Mouse (Mus musculus) midbrain, embryonic 12.5 days (tissue): ENCODE measurements around the gene Mtmr12. TPM values are rescaled to one million over a fixed set of nuclear protein-coding genes. Genes with fewer than 3 reads are reported as not detected.

Experiments used
- ATAC-seq: fragments of 200-750 bp; cut with Nextera tagmentation; 2 replicates; pipeline ENCODE4 v1.8.0; 2017; ENCODE audit warnings: low read depth, moderate TSS enrichment, moderate library complexity; ENCODE audit not compliant: low FRiP score
- H3K27ac ChIP-seq: fragments of 300-500 bp; sonication (generic); replicated peaks from 2 replicates; pipeline ENCODE4 v1.5.1; 2016; ENCODE audit warnings: mild to moderate bottlenecking
- H3K27me3 ChIP-seq: fragments of 300-500 bp; sonication (generic); 2 replicates; pipeline ENCODE4 v1.6.1; 2016; ENCODE audit warnings: mild to moderate bottlenecking
- H3K36me3 ChIP-seq: fragments of 300-500 bp; sonication (generic); 2 replicates; pipeline ENCODE4 v1.6.1; 2016
- H3K4me1 ChIP-seq: fragments of 300-500 bp; sonication (generic); 2 replicates; pipeline ENCODE4 v1.6.1; 2016
- H3K4me2 ChIP-seq: fragments of 300-500 bp; sonication (generic); replicated peaks from 2 replicates; pipeline ENCODE4 v1.6.1; 2016; ENCODE audit warnings: mild to moderate bottlenecking, moderate library complexity
- H3K4me3 ChIP-seq: fragments of 300-500 bp; sonication (generic); 2 replicates; pipeline ENCODE4 v1.5.1; 2016; ENCODE audit warnings: mild to moderate bottlenecking
- H3K9ac ChIP-seq: fragments of 300-500 bp; sonication (generic); replicated peaks from 2 replicates; pipeline ENCODE4 v1.6.1; 2016; ENCODE audit warnings: mild to moderate bottlenecking, moderate library complexity
- H3K9me3 ChIP-seq: fragments of 300-500 bp; sonication (generic); 2 replicates; pipeline ENCODE4 v1.6.1; 2016; ENCODE audit warnings: mild to moderate bottlenecking
- WGBS: fragments of 180-500 bp; shearing (Covaris S2); methylation state at CpG from one replicate; pipeline ENCODE4 v1.1.7; 2016; 5-methylcytosine and 5-hydroxymethylcytosine counted together
- polyA plus RNA-seq: library from polyadenylated mRNA; unstranded; fragments of >200 nt; fragmentation: Nextera tagmentation; extraction: Ambion mirVana; gene quantifications from 2 replicates; pipeline ENCODE4 v1.2.1, GENCODE M21; 2016

Gene Mtmr12
- polyA plus RNA-seq, 1 experiment from 2014 or later, result 18.3 TPM

DNA sequence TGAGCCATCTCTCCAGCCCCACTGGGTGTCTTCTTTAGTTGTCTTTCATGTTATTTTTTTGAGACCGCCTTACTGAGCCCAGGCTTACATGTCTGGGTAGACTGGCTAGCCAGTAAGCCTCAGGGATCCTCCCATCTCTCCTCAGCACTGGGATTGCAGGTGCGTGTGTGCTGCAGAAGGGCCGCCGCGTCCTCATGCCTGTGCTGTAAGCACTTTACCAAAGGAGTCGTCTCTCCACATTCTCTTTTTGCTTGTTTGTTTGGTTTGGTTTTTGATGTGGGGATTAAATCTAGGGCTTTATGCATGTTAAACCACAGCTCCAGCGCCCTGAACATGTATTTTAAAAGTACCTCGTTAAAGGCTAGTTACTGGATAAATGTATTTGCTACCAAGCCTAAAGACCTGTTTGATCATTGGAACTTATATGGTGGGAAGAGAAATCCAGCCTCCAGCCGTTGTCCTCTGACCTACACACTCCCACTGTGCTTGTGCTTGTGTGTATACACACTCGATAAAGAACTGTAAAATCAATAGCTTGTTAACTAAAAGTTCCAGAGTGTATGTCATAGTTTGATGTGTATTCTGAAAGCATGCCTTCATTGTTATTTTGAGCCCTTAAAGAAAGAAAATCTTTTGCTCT is 24.9 kb downstream of the Mtmr12 start:
- no peaks in the 10 kb centered on the region for H3K9me3 ChIP-seq
- no peak overlapping the region for H3K4me3 ChIP-seq
- 73% methylated on average over 10 of the region's 10 CpGs for whole genome bisulfite sequencing
- no peak for ATAC-seq
- no peak overlapping the region for H3K9ac ChIP-seq
- peaks cover 30% of the 10 kb centered on the region for H3K36me3 ChIP-seq
- no peak overlapping the region for H3K27ac ChIP-seq
- no peaks in the 10 kb centered on the region for H3K27me3 ChIP-seq
- H3K4me1 ChIP-seq, result no peaks in the 10 kb centered on the region; the same call in 1 of the 2 replicates
- H3K4me2 ChIP-seq, result no peak overlapping the region

DNA sequence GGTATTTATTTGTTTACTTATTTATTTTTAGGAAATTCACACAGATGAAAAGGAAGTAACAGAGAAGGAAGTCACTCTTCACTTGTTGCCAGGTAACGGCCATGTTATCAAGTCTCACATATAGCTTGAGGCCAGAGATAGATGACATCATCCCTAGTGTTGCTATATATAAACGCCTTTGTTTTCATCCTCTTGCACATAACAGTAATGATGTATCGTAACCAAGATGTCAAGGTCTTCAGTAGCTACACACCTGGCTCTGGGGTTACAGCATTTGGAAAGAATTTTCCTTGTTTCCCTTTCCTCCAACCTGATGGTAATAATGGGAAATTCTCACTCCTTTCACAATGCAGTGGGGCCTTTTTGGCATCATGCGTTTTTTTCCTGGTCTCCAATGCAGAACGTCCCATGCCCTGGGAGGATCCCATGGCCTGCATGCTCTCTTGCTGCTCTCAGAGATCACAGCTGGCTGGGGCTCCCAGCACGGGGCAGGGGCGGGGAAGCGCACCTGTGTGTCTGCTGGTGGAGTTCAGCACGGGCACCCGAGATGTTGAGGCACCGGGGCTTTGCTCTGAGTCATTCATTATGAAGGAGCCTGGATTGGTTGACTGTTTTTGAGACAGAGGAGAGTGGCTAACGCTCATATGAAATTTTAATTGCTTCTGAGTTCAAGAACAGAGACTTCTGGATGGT is 25.6 kb downstream of the Mtmr12 start:
- Histone ChIP-seq H3K27ac (no peak overlapping the region), H3K9ac (no peak overlapping the region), H3K4me2 (no peak overlapping the region), H3K4me3 (no peak overlapping the region), H3K36me3 (peaks cover 33% of the 10 kb centered on the region), H3K4me1 (no peaks in the 10 kb centered on the region; the same call in 1 of the 2 replicates), H3K27me3 (no peaks in the 10 kb centered on the region), H3K9me3 (no peaks in the 10 kb centered on the region)
- no peak for ATAC-seq
- 66% methylated on average over 12 of the region's 12 CpGs for WGBS

DNA sequence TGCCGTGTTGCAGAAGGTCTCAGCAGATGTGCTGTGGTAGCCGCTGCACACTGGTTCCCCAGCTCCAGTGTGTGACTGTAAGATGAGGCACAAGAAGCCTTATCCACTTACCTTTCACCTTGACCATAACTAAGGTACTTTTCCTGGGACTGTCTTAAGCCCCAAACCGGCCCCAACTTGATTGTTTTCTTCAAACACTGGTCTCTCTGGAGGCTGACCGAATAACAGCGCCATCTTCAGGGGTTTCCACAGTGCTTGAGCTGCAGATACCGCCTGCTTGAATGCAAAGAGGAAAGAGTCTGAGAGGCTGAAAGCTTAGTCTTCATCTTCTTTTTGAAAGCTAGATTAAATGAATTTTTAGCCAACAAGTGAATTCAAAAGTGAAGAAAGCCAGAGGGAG is 26.6 kb downstream of the Mtmr12 start:
- no peak overlapping the region for H3K9ac ChIP-seq
- no peak overlapping the region for H3K4me3 ChIP-seq
- H3K9me3 ChIP-seq, result no peaks in the 10 kb centered on the region
- H3K27me3 ChIP-seq, result no peaks in the 10 kb centered on the region
- no peaks in the 10 kb centered on the region; the same call in 1 of the 2 replicates for H3K4me1 ChIP-seq
- 80% methylated on average over 6 of the region's 6 CpGs for WGBS
- peaks cover 40% of the 10 kb centered on the region for H3K36me3 ChIP-seq
- no peak overlapping the region for H3K27ac ChIP-seq
- ATAC-seq, result no peak
- H3K4me2 ChIP-seq, result no peak overlapping the region

DNA sequence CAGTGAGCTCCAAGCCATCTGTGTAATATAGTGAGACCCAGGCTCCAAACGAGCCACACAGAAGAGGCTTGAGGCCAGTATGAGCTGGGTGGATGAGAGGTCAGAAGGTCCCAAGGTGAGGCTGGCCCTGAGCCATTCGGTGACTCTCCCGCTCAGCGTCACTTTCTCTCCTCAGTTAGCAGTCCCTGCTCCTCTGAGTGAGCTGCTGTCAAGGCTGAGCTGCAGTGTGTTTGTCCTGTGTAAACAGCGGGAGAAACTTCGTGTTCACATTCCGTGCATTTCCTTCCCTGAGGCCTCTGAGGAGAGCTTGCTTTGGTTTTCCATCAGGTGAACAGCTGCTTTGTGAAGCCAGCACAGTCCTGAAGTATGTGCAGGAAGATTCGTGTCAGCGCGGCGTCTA is 27.6 kb downstream of the Mtmr12 start:
- ATAC-seq, result no peak
- WGBS, result 81% methylated on average over 11 of the region's 11 CpGs
- Histone ChIP-seq H3K9ac (no peak overlapping the region), H3K27ac (no peak overlapping the region), H3K4me1 (no peaks in the 10 kb centered on the region; the same call in 1 of the 2 replicates), H3K9me3 (no peaks in the 10 kb centered on the region), H3K4me2 (no peak overlapping the region), H3K27me3 (no peaks in the 10 kb centered on the region), H3K4me3 (no peak overlapping the region), H3K36me3 (peaks cover 50% of the 10 kb centered on the region)

DNA sequence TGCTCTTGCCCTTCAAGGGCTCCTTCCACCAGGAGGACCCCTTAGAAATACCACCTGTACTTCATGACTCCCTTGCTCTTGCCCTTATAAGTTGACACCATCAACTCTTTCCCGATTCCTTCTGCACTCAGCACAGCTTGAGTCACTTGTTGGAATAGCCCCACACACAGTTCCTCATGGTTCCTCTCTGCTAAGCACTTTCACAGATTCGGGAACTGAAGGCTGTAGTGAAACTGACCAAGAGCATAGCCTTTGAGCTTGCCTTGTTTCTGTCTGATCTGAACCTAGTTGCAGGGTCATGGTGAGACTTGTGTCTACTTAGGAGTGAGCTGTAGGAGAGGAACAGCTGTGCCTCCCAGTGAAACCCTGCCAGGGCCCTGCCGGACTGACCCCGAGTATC is 28.2 kb downstream of the Mtmr12 start:
- Histone ChIP-seq H3K27ac (no peak overlapping the region), H3K4me1 (no peaks in the 10 kb centered on the region; the same call in 1 of the 2 replicates), H3K4me2 (no peak overlapping the region), H3K9me3 (no peaks in the 10 kb centered on the region), H3K36me3 (peaks cover 56% of the 10 kb centered on the region), H3K27me3 (no peaks in the 10 kb centered on the region), H3K4me3 (no peak overlapping the region), H3K9ac (no peak overlapping the region)
- 95% methylated on average over 4 of the region's 4 CpGs for WGBS
- no peak for ATAC-seq

DNA sequence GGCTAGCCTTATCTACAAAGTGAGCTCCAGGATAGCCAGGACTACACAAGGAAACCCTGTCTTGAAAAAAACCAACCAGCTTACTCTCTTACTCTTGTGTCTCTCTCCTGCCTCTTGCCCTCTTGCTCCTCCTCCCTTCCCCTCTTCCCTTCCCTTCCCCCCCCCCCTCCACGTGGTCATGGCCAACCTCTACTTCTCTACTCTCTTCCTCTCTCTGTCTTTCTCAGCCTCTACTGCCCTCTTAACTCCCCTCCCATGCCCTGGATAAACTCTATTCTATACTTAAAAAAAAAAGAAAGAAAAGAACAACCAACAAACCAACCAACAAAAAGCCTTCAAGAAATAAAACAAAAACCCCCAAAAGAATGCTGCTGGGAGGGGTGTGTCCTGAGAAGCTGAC is 30.7 kb downstream of the Mtmr12 start:
- Histone ChIP-seq H3K4me3 (no peak overlapping the region), H3K27me3 (no peaks in the 10 kb centered on the region), H3K27ac (no peak overlapping the region), H3K4me1 (no peaks in the 10 kb centered on the region; the same call in 1 of the 2 replicates), H3K36me3 (peaks cover 76% of the 10 kb centered on the region), H3K9ac (no peak overlapping the region), H3K4me2 (no peak overlapping the region), H3K9me3 (no peaks in the 10 kb centered on the region)
- 50% methylated on average over 1 of the region's 1 CpGs for WGBS
- ATAC-seq, result no peak

DNA sequence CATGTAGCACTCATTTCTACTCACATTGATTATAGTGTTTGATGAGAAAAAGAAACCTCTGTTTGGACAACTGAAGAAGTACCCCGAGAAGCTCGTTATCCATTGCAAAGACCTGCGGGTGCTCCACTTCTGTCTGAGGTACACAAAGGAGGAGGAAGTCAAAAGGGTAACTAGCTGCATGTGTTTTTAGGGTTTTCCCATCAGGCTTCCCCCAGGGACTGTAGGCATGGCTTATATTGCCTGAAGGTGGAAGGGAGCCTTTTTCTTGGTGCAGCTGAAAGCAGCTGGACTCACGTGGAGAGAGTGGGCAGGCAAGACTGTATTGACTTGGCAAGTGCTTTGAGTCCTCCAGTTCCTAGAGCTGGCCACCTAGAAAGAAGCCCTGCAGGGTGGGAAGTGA is 31.2 kb downstream of the Mtmr12 start:
- H3K4me3 ChIP-seq, result no peak overlapping the region
- H3K27me3 ChIP-seq, result no peaks in the 10 kb centered on the region
- H3K9ac ChIP-seq, result no peak overlapping the region
- no peaks in the 10 kb centered on the region for H3K9me3 ChIP-seq
- ATAC-seq, result no peak
- H3K4me2 ChIP-seq, result no peak overlapping the region
- H3K4me1 ChIP-seq, result no peaks in the 10 kb centered on the region
- peaks cover 76% of the 10 kb centered on the region for H3K36me3 ChIP-seq
- H3K27ac ChIP-seq, result no peak overlapping the region
- WGBS, result 82% methylated on average over 4 of the region's 4 CpGs

DNA sequence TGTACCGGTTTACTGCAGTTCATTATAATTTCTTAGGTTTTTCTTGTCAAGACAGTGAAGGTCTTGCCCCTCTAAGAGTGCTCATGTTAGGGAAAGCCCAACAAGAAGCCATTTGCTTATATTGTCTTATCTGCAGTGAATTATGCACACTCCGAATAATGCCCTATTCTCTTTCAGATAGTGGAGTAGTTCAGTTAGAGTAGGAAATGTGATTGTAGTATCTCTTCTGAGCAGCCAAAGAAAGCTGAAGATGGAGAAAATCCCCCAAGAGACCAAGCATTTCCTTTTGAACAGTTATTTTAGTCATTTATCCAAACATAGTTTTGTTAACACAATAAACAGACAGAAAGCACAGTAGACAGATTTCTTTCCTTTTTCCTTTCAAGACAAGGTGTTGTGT is 32.1 kb downstream of the Mtmr12 start:
- Histone ChIP-seq H3K36me3 (peaks cover 70% of the 10 kb centered on the region), H3K4me2 (no peak overlapping the region)

DNA sequence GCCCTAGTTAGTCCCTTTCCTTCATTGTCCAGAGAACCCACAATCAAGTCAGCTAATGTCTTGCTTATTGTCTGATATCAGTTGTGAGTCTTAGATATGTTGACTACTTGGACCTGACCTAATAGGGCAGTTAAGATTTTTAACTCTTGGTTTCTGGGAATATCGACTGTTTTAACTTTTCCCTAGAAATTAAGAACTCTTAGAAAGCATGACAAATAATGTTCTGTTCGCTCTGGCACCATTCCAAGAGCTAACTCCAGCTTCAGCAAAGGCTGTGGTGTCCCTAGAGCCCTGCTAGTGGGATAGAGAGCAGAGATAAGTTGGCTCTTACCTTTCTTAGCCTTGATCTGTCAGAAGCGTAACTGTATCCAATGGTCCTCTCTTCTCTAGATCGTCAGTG is 32.7 kb downstream of the Mtmr12 start:
- Histone ChIP-seq H3K4me3 (no peak overlapping the region), H3K27ac (no peak overlapping the region), H3K36me3 (peaks cover 64% of the 10 kb centered on the region), H3K4me2 (no peak overlapping the region), H3K27me3 (no peaks in the 10 kb centered on the region), H3K9me3 (no peaks in the 10 kb centered on the region), H3K9ac (no peak overlapping the region), H3K4me1 (no peaks in the 10 kb centered on the region)
- 88% methylated on average over 4 of the region's 4 CpGs for WGBS
- ATAC-seq, result no peak

More for the DNA sequence above, 32.1 kb downstream of the Mtmr12 start:
- no peaks in the 10 kb centered on the region for H3K4me1 ChIP-seq
- H3K4me3 ChIP-seq, result no peak overlapping the region
- H3K9me3 ChIP-seq, result no peaks in the 10 kb centered on the region
- 88% methylated on average over 2 of the region's 2 CpGs for WGBS
- H3K27me3 ChIP-seq, result no peaks in the 10 kb centered on the region
- H3K9ac ChIP-seq, result no peak overlapping the region
- no peak overlapping the region for H3K27ac ChIP-seq
- no peak for ATAC-seq

DNA sequence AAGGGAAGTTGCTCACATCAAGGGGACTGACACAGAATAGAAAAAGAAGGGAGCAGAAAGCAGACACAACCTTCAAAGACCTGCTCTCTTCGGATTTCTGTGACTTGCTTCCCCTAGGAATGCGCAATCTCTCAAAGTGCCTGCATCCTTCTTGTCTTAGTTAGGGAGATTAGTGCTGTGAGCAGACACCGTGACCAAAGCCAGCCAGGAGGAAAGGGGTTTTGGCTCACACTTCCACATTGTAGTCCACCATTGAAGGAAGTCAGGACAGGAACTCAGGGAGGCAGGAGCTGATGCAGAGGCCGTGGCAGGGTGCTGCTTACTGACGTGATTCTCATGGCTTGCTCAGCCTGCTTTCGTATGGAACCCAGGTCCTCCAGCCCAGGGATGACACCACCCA is 33.5 kb downstream of the Mtmr12 start:
- no peak for ATAC-seq
- no peak overlapping the region for H3K4me3 ChIP-seq
- H3K27ac ChIP-seq, result no peak overlapping the region
- 72% methylated on average over 6 of the region's 6 CpGs for WGBS
- H3K4me2 ChIP-seq, result no peak overlapping the region
- no peaks in the 10 kb centered on the region for H3K27me3 ChIP-seq
- no peak overlapping the region for H3K9ac ChIP-seq
- H3K4me1 ChIP-seq, result no peaks in the 10 kb centered on the region
- H3K36me3 ChIP-seq, result peaks cover 56% of the 10 kb centered on the region
- H3K9me3 ChIP-seq, result no peaks in the 10 kb centered on the region

DNA sequence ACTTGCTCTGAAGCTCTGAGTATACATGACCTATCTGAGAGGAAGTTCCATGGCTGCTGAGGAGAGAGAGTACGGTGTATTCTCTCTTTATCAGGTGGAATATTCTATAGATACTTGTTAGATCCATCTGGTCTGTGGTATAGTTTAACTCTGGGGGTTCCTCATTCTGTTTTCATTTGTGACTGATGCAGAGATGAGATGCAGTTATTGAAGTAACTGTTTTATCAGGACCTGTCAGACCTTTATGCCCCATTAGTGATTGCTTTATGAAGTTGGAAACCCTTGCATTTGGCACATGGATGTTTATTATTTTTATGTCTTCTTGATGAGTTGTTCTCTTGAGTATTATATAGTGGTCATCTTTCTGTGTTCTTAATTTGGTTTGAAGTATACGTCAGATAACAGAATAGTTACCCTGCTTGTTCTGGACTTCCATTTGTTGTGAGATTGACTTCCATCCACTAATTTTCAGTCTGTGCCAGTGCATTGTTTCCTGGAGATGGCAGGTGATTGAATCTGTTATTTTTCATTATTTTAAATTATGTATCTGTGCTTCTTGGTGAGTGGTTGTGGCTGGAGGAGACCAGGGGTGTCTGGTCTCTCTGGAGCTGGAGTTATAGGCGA is 36.0 kb downstream of the Mtmr12 start:
- Histone ChIP-seq H3K27me3 (no peaks in the 10 kb centered on the region), H3K9ac (no peak overlapping the region), H3K9me3 (no peaks in the 10 kb centered on the region), H3K27ac (no peak overlapping the region), H3K4me2 (no peak overlapping the region), H3K4me1 (no peaks in the 10 kb centered on the region), H3K4me3 (no peak overlapping the region), H3K36me3 (peaks cover 54% of the 10 kb centered on the region)
- 96% methylated on average over 3 of the region's 3 CpGs for WGBS
- no peak for ATAC-seq

DNA sequence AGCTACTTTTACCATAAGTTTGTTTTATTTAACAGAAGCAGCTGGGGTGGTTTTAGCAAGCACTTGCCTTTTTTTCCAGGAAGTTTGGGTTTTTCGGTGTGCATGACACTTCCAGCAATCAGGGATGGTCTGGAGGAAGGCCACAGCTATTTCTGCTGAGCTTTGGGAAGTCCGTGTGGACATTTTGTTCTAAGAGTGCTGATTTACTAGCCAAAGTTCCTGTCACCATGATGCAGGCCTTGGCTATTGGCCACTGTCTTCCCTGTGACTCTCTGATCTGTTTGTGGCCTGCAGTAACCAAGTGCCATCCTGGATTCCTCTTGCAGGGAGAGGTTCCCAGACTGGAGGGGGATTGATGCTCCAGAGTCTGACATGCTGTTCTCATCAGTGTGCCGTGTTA is 39.0 kb downstream of the Mtmr12 start:
- H3K9ac ChIP-seq, result no peak overlapping the region
- no peaks in the 10 kb centered on the region for H3K27me3 ChIP-seq
- no peak overlapping the region for H3K27ac ChIP-seq
- peaks cover 12% of the 10 kb centered on the region for H3K4me1 ChIP-seq
- H3K36me3 ChIP-seq, result peaks cover 24% of the 10 kb centered on the region
- no peak for ATAC-seq
- no peaks in the 10 kb centered on the region for H3K9me3 ChIP-seq
- H3K4me3 ChIP-seq, result no peak overlapping the region
- 87% methylated on average over 3 of the region's 3 CpGs for WGBS
- H3K4me2 ChIP-seq, result no peak overlapping the region
